Mouse (Mus musculus): ENCODE results near the gene Ankrd63. TPM values are rescaled to one million over a fixed set of nuclear protein-coding genes. Genes with fewer than 3 reads are reported as not detected.

Ankrd63 gene
- 0.04 TPM in 1 of 2 replicates, not detected in the other for polyA plus RNA-seq (2015; fragmentation: Nextera tagmentation; extraction: Ambion mirVana)

GRCm38 (mm10) chr2:118703913-118704730 lies at the start of gene Ankrd63:
TSS of gene Ankrd63 (minus strand) at chr2:118703963.
- no peaks in the 10 kb centered on the region for H3K9me3 ChIP-seq
- H3K36me3 ChIP-seq = no peaks in the 10 kb centered on the region
- H3K4me3 ChIP-seq (replicated peaks) = peak within 1 kb of the TSS; percentile 44
- H3K4me1 ChIP-seq (replicated peaks) = peaks cover 48% of the 10 kb centered on the region
- peaks cover 100% of the 10 kb centered on the region for H3K27me3 ChIP-seq
- H3K9ac ChIP-seq (replicated peaks) = peak within 1 kb of the TSS; percentile 39
- H3K4me2 ChIP-seq (replicated peaks) = peak within 1 kb of the TSS; percentile 69
- under 1% methylated on average over 50 of the region's 50 CpGs for WGBS
- ATAC-seq = no peak
- no peak within 1 kb of the TSS for H3K27ac ChIP-seq

GRCm38 (mm10) chr2:118752792-118753108 lies 49.0 kb upstream of the Ankrd63 start:
- Histone ChIP-seq H3K4me1 (replicated peaks) (peaks cover 38% of the 10 kb centered on the region), H3K9ac (replicated peaks) (peak overlapping the region; percentile 32; the same call in 1 of the 2 replicates), H3K4me2 (replicated peaks) (no peak overlapping the region), H3K4me3 (replicated peaks) (no peak overlapping the region), H3K27me3 (no peaks in the 10 kb centered on the region), H3K36me3 (no peaks in the 10 kb centered on the region), H3K27ac (no peak overlapping the region), H3K9me3 (no peaks in the 10 kb centered on the region)
- no peak for ATAC-seq
- 90% methylated on average over 4 of the region's 4 CpGs for WGBS

- H3K27ac ChIP-seq = no peak overlapping the region
- WGBS = 69% methylated on average over 16 of the region's 16 CpGs
Observed at GRCm38 (mm10) chr2:118751896-118752791, 48.4 kb upstream of the Ankrd63 start.

GRCm38 (mm10) chr2:118750476-118750875 lies 46.7 kb upstream of the Ankrd63 start:
- H3K9ac ChIP-seq (replicated peaks) = no peak overlapping the region
- peaks cover 51% of the 10 kb centered on the region for H3K4me1 ChIP-seq (replicated peaks)
- no peaks in the 10 kb centered on the region for H3K27me3 ChIP-seq

More at GRCm38 (mm10) chr2:118751896-118752791, 48.4 kb upstream of the Ankrd63 start:
- Histone ChIP-seq H3K27me3 (no peaks in the 10 kb centered on the region), H3K9ac (replicated peaks) (peak overlapping the region; percentile 32; the same call in 1 of the 2 replicates), H3K4me2 (replicated peaks) (no peak overlapping the region), H3K9me3 (no peaks in the 10 kb centered on the region), H3K4me1 (replicated peaks) (peaks cover 44% of the 10 kb centered on the region), H3K36me3 (no peaks in the 10 kb centered on the region), H3K4me3 (replicated peaks) (no peak overlapping the region)
- ATAC-seq = no peak

GRCm38 (mm10) chr2:118749341-118749884 lies 45.6 kb upstream of the Ankrd63 start:
- Histone ChIP-seq H3K9ac (replicated peaks) (peak overlapping the region; percentile 54; the same call in 1 of the 2 replicates), H3K9me3 (no peaks in the 10 kb centered on the region), H3K4me2 (replicated peaks) (peak overlapping the region; percentile 40), H3K27me3 (peaks cover 5% of the 10 kb centered on the region), H3K36me3 (no peaks in the 10 kb centered on the region), H3K4me1 (replicated peaks) (peaks cover 59% of the 10 kb centered on the region), H3K27ac (peak overlapping the region; percentile 53), H3K4me3 (replicated peaks) (0 out of 2 replicates have a peak overlapping the region, but pooled peaks have one; percentile 3)
- 17% methylated on average over 10 of the region's 10 CpGs for WGBS
- no peak for ATAC-seq

More at GRCm38 (mm10) chr2:118750476-118750875, 46.7 kb upstream of the Ankrd63 start:
- ATAC-seq = no peak
- no peaks in the 10 kb centered on the region for H3K36me3 ChIP-seq
- H3K4me3 ChIP-seq (replicated peaks) = no peak overlapping the region
- no peak overlapping the region for H3K4me2 ChIP-seq (replicated peaks)
- 0 out of 2 replicates have a peak overlapping the region, but pooled peaks have one; percentile 30 for H3K27ac ChIP-seq
- no peaks in the 10 kb centered on the region for H3K9me3 ChIP-seq
- 80% methylated on average over 8 of the region's 8 CpGs for WGBS

GRCm38 (mm10) chr2:118747301-118747960 lies 43.7 kb upstream of the Ankrd63 start:
- Histone ChIP-seq H3K27ac (no peak overlapping the region), H3K9ac (replicated peaks) (peak overlapping the region; percentile 92), H3K9me3 (no peaks in the 10 kb centered on the region), H3K4me2 (replicated peaks) (peak overlapping the region; percentile 83), H3K27me3 (peaks cover 20% of the 10 kb centered on the region), H3K4me3 (replicated peaks) (peak overlapping the region; percentile 73), H3K36me3 (no peaks in the 10 kb centered on the region), H3K4me1 (replicated peaks) (peaks cover 59% of the 10 kb centered on the region)
- no peak for ATAC-seq
- WGBS = 37% methylated on average over 10 of the region's 10 CpGs

- H3K4me1 ChIP-seq (replicated peaks) = peaks cover 52% of the 10 kb centered on the region
- peak; percentile 62 for ATAC-seq
- peak overlapping the region; percentile 92 for H3K9ac ChIP-seq (replicated peaks)
- peak overlapping the region; percentile 77 for H3K27ac ChIP-seq
- H3K9me3 ChIP-seq = no peaks in the 10 kb centered on the region
- under 1% methylated on average over 87 of the region's 113 CpGs for WGBS
- H3K36me3 ChIP-seq = no peaks in the 10 kb centered on the region
- H3K4me2 ChIP-seq (replicated peaks) = peak overlapping the region; percentile 83
- H3K4me3 ChIP-seq (replicated peaks) = peak overlapping the region; percentile 73
- peaks cover 28% of the 10 kb centered on the region for H3K27me3 ChIP-seq
Observed at GRCm38 (mm10) chr2:118745915-118746901, 42.4 kb upstream of the Ankrd63 start.

- peaks cover 28% of the 10 kb centered on the region for H3K27me3 ChIP-seq
- no peaks in the 10 kb centered on the region for H3K9me3 ChIP-seq
- ATAC-seq = peak; percentile 91
- WGBS = under 1% methylated on average over 55 of the region's 57 CpGs
- peaks cover 50% of the 10 kb centered on the region for H3K4me1 ChIP-seq (replicated peaks)
- peak within 1 kb of the TSS; percentile 73 for H3K4me3 ChIP-seq (replicated peaks)
- peak within 1 kb of the TSS; percentile 77 for H3K27ac ChIP-seq
- peak within 1 kb of the TSS; percentile 92 for H3K9ac ChIP-seq (replicated peaks)
- peak within 1 kb of the TSS; percentile 83 for H3K4me2 ChIP-seq (replicated peaks)
- H3K36me3 ChIP-seq = no peaks in the 10 kb centered on the region
Observed at GRCm38 (mm10) chr2:118745232-118745884, 41.6 kb upstream of the Ankrd63 start, which contains the start of gene Inafm2. TSS of gene Inafm2 (plus strand) at chr2:118745758.

GRCm38 (mm10) chr2:118744621-118745020 lies 40.9 kb upstream of the Ankrd63 start:
- H3K9me3 ChIP-seq = no peaks in the 10 kb centered on the region
- peak overlapping the region; percentile 83 for H3K4me2 ChIP-seq (replicated peaks)
- peaks cover 42% of the 10 kb centered on the region for H3K4me1 ChIP-seq (replicated peaks)
- H3K27ac ChIP-seq = no peak overlapping the region
- ATAC-seq = no peak
- peaks cover 28% of the 10 kb centered on the region for H3K27me3 ChIP-seq
- H3K36me3 ChIP-seq = no peaks in the 10 kb centered on the region
- H3K9ac ChIP-seq (replicated peaks) = peak overlapping the region; percentile 92; the same call in 1 of the 2 replicates
- peak overlapping the region; percentile 73 for H3K4me3 ChIP-seq (replicated peaks)
- WGBS = 8% methylated on average over 7 of the region's 7 CpGs
